Mouse (Mus musculus): ENCODE results near the gene Snx10. TPM values are rescaled to one million over a fixed set of nuclear protein-coding genes. Genes with fewer than 3 reads are reported as not detected.

The Snx10 gene
- polyA plus RNA-seq, 2 experiments = 5.7 to 11.2 TPM

- H3K9ac ChIP-seq (ENCODE audit: low read depth, low read length, severe bottlenecking) = no peak overlapping the region
- no peaks in the 10 kb centered on the region for H3K27me3 ChIP-seq (ENCODE audit: control insufficient read depth, insufficient read depth, low read length)
- H3K9me3 ChIP-seq (ENCODE audit: control insufficient read depth, low read length) = no peaks in the 10 kb centered on the region
- no peak for TF ChIP-seq POLR2A (IDR thresholded peaks at IDR 0.05; ENCODE audit: borderline replicate concordance, extremely low read depth, insufficient read depth, insufficient read length)
- H3K36me3 ChIP-seq (ENCODE audit: control insufficient read depth, insufficient read depth, low read length) = no peaks in the 10 kb centered on the region
- H3K27ac ChIP-seq (replicated peaks; ENCODE audit: low read depth, low read length) = no peak overlapping the region
- ATAC-seq (ENCODE audit: low FRiP score, low read depth) = no peak
- H3K4me1 ChIP-seq (ENCODE audit: control insufficient read depth, insufficient read depth, low read length) = no peaks in the 10 kb centered on the region
- H3K4me3 ChIP-seq (replicated peaks; ENCODE audit: low read length) = no peak overlapping the region
- WGBS = 71% methylated on average over 1 of the region's 1 CpGs
- no peak for DNase-seq (ENCODE audit: low spot score)
- no peak overlapping the region for H3K4me2 ChIP-seq (replicated peaks; ENCODE audit: low read depth, low read length, severe bottlenecking)
These were observed 18.0 kb upstream of the Snx10 start for GRCm38 (mm10) chr6:51505671-51506070.

- Histone ChIP-seq H3K36me3 (ENCODE audit: control insufficient read depth, insufficient read depth, low read length) (no peaks in the 10 kb centered on the region), H3K9ac (ENCODE audit: low read depth, low read length, severe bottlenecking) (no peak overlapping the region), H3K4me2 (replicated peaks; ENCODE audit: low read depth, low read length, severe bottlenecking) (no peak overlapping the region), H3K27ac (replicated peaks; ENCODE audit: low read depth, low read length) (no peak overlapping the region), H3K27me3 (ENCODE audit: control insufficient read depth, insufficient read depth, low read length) (no peaks in the 10 kb centered on the region), H3K9me3 (ENCODE audit: control insufficient read depth, low read length) (no peaks in the 10 kb centered on the region), H3K4me3 (replicated peaks; ENCODE audit: low read length) (no peak overlapping the region), H3K4me1 (ENCODE audit: control insufficient read depth, insufficient read depth, low read length) (no peaks in the 10 kb centered on the region)
- WGBS = 48% methylated on average over 2 of the region's 2 CpGs
- DNase-seq (ENCODE audit: low spot score) = no peak
- no peak for ATAC-seq (ENCODE audit: low FRiP score, low read depth)
- TF ChIP-seq POLR2A (IDR thresholded peaks at IDR 0.05; ENCODE audit: borderline replicate concordance, extremely low read depth, insufficient read depth, insufficient read length) = no peak
These were observed 16.1 kb upstream of the Snx10 start for GRCm38 (mm10) chr6:51507556-51507955.

- no peaks in the 10 kb centered on the region for H3K27me3 ChIP-seq (ENCODE audit: control insufficient read depth, insufficient read depth, low read length)
- H3K4me2 ChIP-seq (replicated peaks; ENCODE audit: low read depth, low read length, severe bottlenecking) = peak overlapping the region; percentile 45
- H3K9me3 ChIP-seq (ENCODE audit: control insufficient read depth, low read length) = no peaks in the 10 kb centered on the region
- no peak for TF ChIP-seq POLR2A (IDR thresholded peaks at IDR 0.05; ENCODE audit: borderline replicate concordance, extremely low read depth, insufficient read depth, insufficient read length)
- DNase-seq (ENCODE audit: low spot score) (peak; percentile 84), ATAC-seq (ENCODE audit: low FRiP score, low read depth) (peak; percentile 74; the same call in 1 of the 2 replicates)
- H3K36me3 ChIP-seq (ENCODE audit: control insufficient read depth, insufficient read depth, low read length) = no peaks in the 10 kb centered on the region
- no peaks in the 10 kb centered on the region for H3K4me1 ChIP-seq (ENCODE audit: control insufficient read depth, insufficient read depth, low read length)
- H3K4me3 ChIP-seq (replicated peaks; ENCODE audit: low read length) = peak overlapping the region; percentile 29
- peak overlapping the region; percentile 37 for H3K9ac ChIP-seq (ENCODE audit: low read depth, low read length, severe bottlenecking)
- 26% methylated on average over 18 of the region's 18 CpGs for WGBS
- H3K27ac ChIP-seq (replicated peaks; ENCODE audit: low read depth, low read length) = no peak overlapping the region
These were observed 14.7 kb upstream of the Snx10 start for GRCm38 (mm10) chr6:51508750-51509648.

- H3K4me1 ChIP-seq (ENCODE audit: control insufficient read depth, insufficient read depth, low read length) = no peaks in the 10 kb centered on the region
- ATAC-seq (ENCODE audit: low FRiP score, low read depth) (no peak), DNase-seq (ENCODE audit: low spot score) (no peak)
- H3K27me3 ChIP-seq (ENCODE audit: control insufficient read depth, insufficient read depth, low read length) = no peaks in the 10 kb centered on the region
- no peak overlapping the region for H3K4me2 ChIP-seq (replicated peaks; ENCODE audit: low read depth, low read length, severe bottlenecking)
- no peak overlapping the region for H3K9ac ChIP-seq (ENCODE audit: low read depth, low read length, severe bottlenecking)
- no peak for TF ChIP-seq POLR2A (IDR thresholded peaks at IDR 0.05; ENCODE audit: borderline replicate concordance, extremely low read depth, insufficient read depth, insufficient read length)
- no peak overlapping the region for H3K4me3 ChIP-seq (replicated peaks; ENCODE audit: low read length)
- no peaks in the 10 kb centered on the region for H3K36me3 ChIP-seq (ENCODE audit: control insufficient read depth, insufficient read depth, low read length)
- H3K9me3 ChIP-seq (ENCODE audit: control insufficient read depth, low read length) = no peaks in the 10 kb centered on the region
- WGBS = 32% methylated on average over 5 of the region's 5 CpGs
- H3K27ac ChIP-seq (replicated peaks; ENCODE audit: low read depth, low read length) = no peak overlapping the region
These were observed 13.6 kb upstream of the Snx10 start for GRCm38 (mm10) chr6:51510094-51510493.

GRCm38 (mm10) chr6:51510946-51511345, 12.8 kb upstream of the Snx10 start:
- Histone ChIP-seq H3K27me3 (ENCODE audit: control insufficient read depth, insufficient read depth, low read length) (no peaks in the 10 kb centered on the region), H3K27ac (replicated peaks; ENCODE audit: low read depth, low read length) (no peak overlapping the region), H3K9ac (ENCODE audit: low read depth, low read length, severe bottlenecking) (no peak overlapping the region), H3K9me3 (ENCODE audit: control insufficient read depth, low read length) (no peaks in the 10 kb centered on the region), H3K4me2 (replicated peaks; ENCODE audit: low read depth, low read length, severe bottlenecking) (no peak overlapping the region), H3K4me3 (replicated peaks; ENCODE audit: low read length) (no peak overlapping the region), H3K4me1 (ENCODE audit: control insufficient read depth, insufficient read depth, low read length) (no peaks in the 10 kb centered on the region), H3K36me3 (ENCODE audit: control insufficient read depth, insufficient read depth, low read length) (no peaks in the 10 kb centered on the region)
- ATAC-seq (ENCODE audit: low FRiP score, low read depth) (no peak), DNase-seq (ENCODE audit: low spot score) (no peak)
- no peak for TF ChIP-seq POLR2A (IDR thresholded peaks at IDR 0.05; ENCODE audit: borderline replicate concordance, extremely low read depth, insufficient read depth, insufficient read length)
- WGBS = 79% methylated on average over 1 of the region's 1 CpGs
